Mouse (Mus musculus): ENCODE data around the gene Rftn1. TPM values are rescaled to one million over a fixed set of nuclear protein-coding genes. Genes with fewer than 3 reads are reported as not detected.

The Rftn1 gene
- polyA plus RNA-seq, 1 experiment = 16.8 TPM

DNA sequence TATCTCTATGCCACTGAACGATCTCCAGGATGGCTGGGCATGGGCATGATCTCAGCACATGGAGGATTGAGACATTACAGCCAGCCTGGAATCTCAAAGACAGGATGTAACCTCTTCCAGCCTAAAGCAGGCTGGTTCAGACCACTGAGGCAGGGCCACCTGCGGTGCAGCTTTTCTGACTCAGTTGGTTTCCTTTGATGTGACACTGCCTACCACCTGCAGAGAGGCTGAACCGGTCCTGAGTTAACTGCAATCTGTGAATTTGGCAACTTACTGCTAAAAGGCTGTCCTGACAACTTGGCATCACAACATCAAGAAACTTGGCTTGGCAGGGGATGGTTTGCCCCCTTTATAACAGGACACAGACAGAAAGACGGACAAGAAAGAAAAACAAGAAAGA, 103.6 kb downstream of the Rftn1 start:
- no peak for DNase-seq
- TF ChIP-seq CTCF (IDR thresholded peaks at IDR 0.05; ENCODE audit: borderline replicate concordance, insufficient read depth, low read depth, low read length) (no peak), POLR2A (IDR thresholded peaks at IDR 0.05; ENCODE audit: borderline replicate concordance, insufficient read depth, low read length) (no peak)
- WGBS = 30% methylated on average over 4 of the region's 4 CpGs
- Histone ChIP-seq H3K4me3 (replicated peaks; ENCODE audit: insufficient read depth, low read depth, low read length) (no peak overlapping the region), H3K4me1 (ENCODE audit: control insufficient read depth, insufficient read depth, low read length) (peaks cover 3% of the 10 kb centered on the region; the same call in 1 of the 2 replicates), H3K27me3 (ENCODE audit: control insufficient read depth, insufficient read depth, low read length) (no peaks in the 10 kb centered on the region), H3K27ac (ENCODE audit: insufficient read depth, low read length) (no peak overlapping the region)

DNA sequence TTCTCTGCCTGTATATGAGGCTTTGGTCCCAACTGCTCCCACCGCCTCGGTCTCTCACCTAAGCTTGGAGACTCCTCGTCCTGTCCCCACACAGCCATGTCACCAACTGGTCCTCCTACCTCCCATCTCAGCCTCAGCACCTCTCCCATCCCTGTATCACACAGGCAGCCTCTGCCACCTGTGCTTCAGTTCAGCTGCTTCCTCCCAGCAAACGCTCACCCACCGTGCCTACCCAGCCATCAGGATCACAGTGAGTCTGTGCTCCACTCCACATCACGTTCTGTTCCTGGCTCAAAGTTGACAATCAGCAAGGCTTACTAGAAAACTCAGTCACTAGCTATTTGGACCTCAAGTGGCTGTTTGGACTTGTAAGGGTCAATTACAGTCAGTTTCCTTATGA, 105.8 kb downstream of the Rftn1 start:
- Histone ChIP-seq H3K4me3 (replicated peaks; ENCODE audit: insufficient read depth, low read depth, low read length) (no peak overlapping the region), H3K27ac (ENCODE audit: insufficient read depth, low read length) (no peak overlapping the region), H3K27me3 (ENCODE audit: control insufficient read depth, insufficient read depth, low read length) (no peaks in the 10 kb centered on the region), H3K4me1 (ENCODE audit: control insufficient read depth, insufficient read depth, low read length) (peaks cover 3% of the 10 kb centered on the region; the same call in 1 of the 2 replicates)
- no peak for TF ChIP-seq CTCF (IDR thresholded peaks at IDR 0.05; ENCODE audit: borderline replicate concordance, insufficient read depth, low read depth, low read length)
- no peak for TF ChIP-seq POLR2A (IDR thresholded peaks at IDR 0.05; ENCODE audit: borderline replicate concordance, insufficient read depth, low read length)
- 64% methylated on average over 6 of the region's 6 CpGs for WGBS
- DNase-seq = no peak

DNA sequence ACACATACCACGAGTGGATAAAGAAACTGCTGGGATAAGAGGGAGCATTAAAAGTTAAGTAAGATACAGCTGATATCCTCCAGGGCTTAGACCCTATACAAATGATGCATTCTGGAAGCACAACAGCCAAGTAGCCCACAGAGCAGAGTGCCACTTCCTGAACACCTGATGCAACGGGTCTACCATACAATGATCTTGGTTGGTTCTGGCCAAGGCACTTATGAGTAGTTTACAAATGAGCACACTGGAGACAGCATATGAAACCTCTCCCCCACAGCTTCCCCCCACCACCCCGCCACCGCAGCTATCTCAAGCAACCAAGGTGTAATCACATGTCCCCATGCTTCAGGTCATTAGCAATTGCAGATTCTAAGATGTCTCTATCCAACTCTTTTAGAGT, 106.5 kb downstream of the Rftn1 start:
- H3K4me3 ChIP-seq (replicated peaks; ENCODE audit: insufficient read depth, low read depth, low read length) = no peak overlapping the region
- TF ChIP-seq POLR2A (IDR thresholded peaks at IDR 0.05; ENCODE audit: borderline replicate concordance, insufficient read depth, low read length) (no peak), CTCF (IDR thresholded peaks at IDR 0.05; ENCODE audit: borderline replicate concordance, insufficient read depth, low read depth, low read length) (no peak)
- WGBS = 94% methylated on average over 4 of the region's 4 CpGs
- no peak overlapping the region for H3K27ac ChIP-seq (ENCODE audit: insufficient read depth, low read length)
- no peaks in the 10 kb centered on the region for H3K27me3 ChIP-seq (ENCODE audit: control insufficient read depth, insufficient read depth, low read length)
- peaks cover 3% of the 10 kb centered on the region; the same call in 1 of the 2 replicates for H3K4me1 ChIP-seq (ENCODE audit: control insufficient read depth, insufficient read depth, low read length)
- DNase-seq = no peak

GRCm38 (mm10) chr17:50082947-50083346, 107.5 kb downstream of the Rftn1 start:
- 84% methylated on average over 3 of the region's 3 CpGs for WGBS
- no peak overlapping the region for H3K4me3 ChIP-seq (replicated peaks; ENCODE audit: insufficient read depth, low read depth, low read length)
- H3K27me3 ChIP-seq (ENCODE audit: control insufficient read depth, insufficient read depth, low read length) = no peaks in the 10 kb centered on the region
- DNase-seq = no peak
- peaks cover 3% of the 10 kb centered on the region; the same call in 1 of the 2 replicates for H3K4me1 ChIP-seq (ENCODE audit: control insufficient read depth, insufficient read depth, low read length)
- no peak overlapping the region for H3K27ac ChIP-seq (ENCODE audit: insufficient read depth, low read length)
- no peak for TF ChIP-seq POLR2A (IDR thresholded peaks at IDR 0.05; ENCODE audit: borderline replicate concordance, insufficient read depth, low read length)
- no peak for TF ChIP-seq CTCF (IDR thresholded peaks at IDR 0.05; ENCODE audit: borderline replicate concordance, insufficient read depth, low read depth, low read length)

GRCm38 (mm10) chr17:50081647-50082046, 108.8 kb downstream of the Rftn1 start:
- WGBS = 66% methylated on average over 9 of the region's 9 CpGs
- Histone ChIP-seq H3K27ac (ENCODE audit: insufficient read depth, low read length) (no peak overlapping the region), H3K4me3 (replicated peaks; ENCODE audit: insufficient read depth, low read depth, low read length) (no peak overlapping the region), H3K27me3 (ENCODE audit: control insufficient read depth, insufficient read depth, low read length) (no peaks in the 10 kb centered on the region), H3K4me1 (ENCODE audit: control insufficient read depth, insufficient read depth, low read length) (0 out of 2 replicates have a peak, but pooled peaks cover under 1% of the 10 kb centered on the region)
- DNase-seq = no peak
- TF ChIP-seq POLR2A (IDR thresholded peaks at IDR 0.05; ENCODE audit: borderline replicate concordance, insufficient read depth, low read length) = no peak
- TF ChIP-seq CTCF (IDR thresholded peaks at IDR 0.05; ENCODE audit: borderline replicate concordance, insufficient read depth, low read depth, low read length) = no peak

DNA sequence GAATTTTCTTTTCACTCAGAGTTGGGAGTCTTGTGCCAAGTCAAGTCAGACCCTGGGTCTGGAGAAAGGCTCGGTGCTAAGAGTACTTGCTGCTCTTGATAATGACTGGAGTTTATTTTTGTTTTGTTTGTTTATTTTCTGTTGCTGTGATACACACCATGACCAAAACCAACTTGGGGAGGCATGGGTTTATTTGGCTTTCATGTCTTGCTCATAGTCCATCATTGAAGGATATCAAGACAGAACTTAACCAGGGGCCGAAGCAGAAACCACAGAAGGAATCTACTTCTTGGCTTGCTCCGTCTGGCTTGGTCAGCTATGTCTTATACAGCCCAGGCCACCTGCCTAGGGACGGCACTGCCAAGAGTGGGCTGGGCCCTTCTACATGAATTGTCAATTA, 109.5 kb downstream of the Rftn1 start:
- Histone ChIP-seq H3K27ac (ENCODE audit: insufficient read depth, low read length) (no peak overlapping the region), H3K27me3 (ENCODE audit: control insufficient read depth, insufficient read depth, low read length) (no peaks in the 10 kb centered on the region), H3K4me3 (replicated peaks; ENCODE audit: insufficient read depth, low read depth, low read length) (no peak overlapping the region), H3K4me1 (ENCODE audit: control insufficient read depth, insufficient read depth, low read length) (no peaks in the 10 kb centered on the region)
- TF ChIP-seq POLR2A (IDR thresholded peaks at IDR 0.05; ENCODE audit: borderline replicate concordance, insufficient read depth, low read length) (no peak), CTCF (IDR thresholded peaks at IDR 0.05; ENCODE audit: borderline replicate concordance, insufficient read depth, low read depth, low read length) (no peak)
- no peak for DNase-seq
- 55% methylated on average over 4 of the region's 4 CpGs for WGBS

GRCm38 (mm10) chr17:50078749-50079148, 111.7 kb downstream of the Rftn1 start:
- WGBS = 97% methylated on average over 6 of the region's 6 CpGs
- Histone ChIP-seq H3K27me3 (ENCODE audit: control insufficient read depth, insufficient read depth, low read length) (no peaks in the 10 kb centered on the region), H3K4me3 (replicated peaks; ENCODE audit: insufficient read depth, low read depth, low read length) (no peak overlapping the region), H3K27ac (ENCODE audit: insufficient read depth, low read length) (no peak overlapping the region), H3K4me1 (ENCODE audit: control insufficient read depth, insufficient read depth, low read length) (no peaks in the 10 kb centered on the region)
- DNase-seq = no peak
- TF ChIP-seq POLR2A (IDR thresholded peaks at IDR 0.05; ENCODE audit: borderline replicate concordance, insufficient read depth, low read length) (no peak), CTCF (IDR thresholded peaks at IDR 0.05; ENCODE audit: borderline replicate concordance, insufficient read depth, low read depth, low read length) (no peak)

- WGBS = 95% methylated on average over 23 of the region's 23 CpGs
- Histone ChIP-seq H3K27me3 (ENCODE audit: control insufficient read depth, insufficient read depth, low read length) (no peaks in the 10 kb centered on the region), H3K4me1 (ENCODE audit: control insufficient read depth, insufficient read depth, low read length) (no peaks in the 10 kb centered on the region), H3K27ac (ENCODE audit: insufficient read depth, low read length) (no peak overlapping the region), H3K4me3 (replicated peaks; ENCODE audit: insufficient read depth, low read depth, low read length) (no peak overlapping the region)
- DNase-seq = no peak
- no peak for TF ChIP-seq POLR2A (IDR thresholded peaks at IDR 0.05; ENCODE audit: borderline replicate concordance, insufficient read depth, low read length)
- TF ChIP-seq CTCF (IDR thresholded peaks at IDR 0.05; ENCODE audit: borderline replicate concordance, insufficient read depth, low read depth, low read length) = no peak
Observed at GRCm38 (mm10) chr17:50072982-50073965, 117.2 kb downstream of the Rftn1 start.
